Mouse (Mus musculus): Measurements from ENCODE around the gene Cdh18.
A peak's percentile ranks its signal among the peaks of the same experiment; 100 is the strongest.
"Not testable (repeated sequence)": the region's sequence is repeated elsewhere in the genome, so short reads cannot be mapped to it uniquely, and the experiment has no call there.

The Cdh18 gene

DNA sequence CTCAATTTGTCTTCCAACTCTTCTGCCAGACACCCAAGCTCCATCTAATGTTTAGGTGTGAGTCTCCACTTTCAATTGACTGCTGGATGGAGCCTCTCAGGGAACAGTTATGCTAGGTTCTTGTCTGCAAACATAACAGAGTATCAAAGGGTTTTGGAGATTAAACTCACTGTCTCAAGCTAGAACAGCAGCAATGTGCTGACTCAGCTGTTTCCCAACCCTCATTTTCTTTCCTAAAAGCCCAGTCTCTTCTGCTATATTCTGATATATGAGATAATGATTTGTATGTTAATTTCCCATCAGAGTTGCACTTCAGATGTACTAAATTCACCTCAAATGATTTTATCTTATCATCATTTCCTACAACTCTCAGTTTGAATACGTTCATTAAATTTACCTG lies 398.4 kb downstream of the Cdh18 start:
- DNase-seq (ENCODE audit: low read depth, low spot score): no peak

DNA sequence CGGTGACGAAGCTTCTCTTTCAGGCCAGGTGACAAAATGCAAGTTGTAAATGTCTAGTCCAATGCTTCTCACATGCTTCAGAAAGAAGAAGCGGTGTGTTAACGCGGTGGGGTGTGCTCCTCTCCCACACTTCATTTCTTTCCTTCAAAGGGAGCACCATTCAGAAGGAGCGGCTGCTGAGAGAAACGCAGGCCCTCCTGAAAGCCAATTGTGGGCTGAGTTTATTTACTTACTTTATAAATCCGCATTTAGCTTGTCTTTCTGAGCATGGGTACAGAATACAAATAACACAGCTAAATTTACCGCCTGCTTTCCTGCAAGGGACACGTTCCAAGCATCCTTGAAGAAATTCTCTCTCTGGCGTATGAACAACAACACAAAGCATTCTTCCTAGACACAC lies 420.6 kb downstream of the Cdh18 start:
- DNase-seq (ENCODE audit: low read depth, low spot score): no peak

DNA sequence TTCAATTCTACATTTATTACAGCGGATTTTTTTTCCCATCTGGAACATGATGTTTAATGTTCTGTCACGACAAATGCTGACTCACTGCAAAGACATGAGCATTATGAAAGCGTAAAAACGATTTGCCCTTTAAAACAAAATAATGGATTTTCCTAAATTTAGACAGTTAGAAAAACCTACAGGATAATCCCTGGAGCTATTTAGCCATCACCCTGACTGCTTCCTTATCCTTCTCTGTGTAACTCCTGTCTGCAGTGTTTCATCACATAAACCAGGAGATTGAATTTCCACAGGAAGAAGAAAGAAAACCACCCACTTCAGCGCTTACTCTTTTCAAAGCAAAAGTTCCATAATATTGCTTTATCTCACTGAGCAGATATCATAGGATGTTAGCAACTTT lies 431.3 kb downstream of the Cdh18 start:
- peak; percentile 82 for DNase-seq (ENCODE audit: low read depth, low spot score)

DNA sequence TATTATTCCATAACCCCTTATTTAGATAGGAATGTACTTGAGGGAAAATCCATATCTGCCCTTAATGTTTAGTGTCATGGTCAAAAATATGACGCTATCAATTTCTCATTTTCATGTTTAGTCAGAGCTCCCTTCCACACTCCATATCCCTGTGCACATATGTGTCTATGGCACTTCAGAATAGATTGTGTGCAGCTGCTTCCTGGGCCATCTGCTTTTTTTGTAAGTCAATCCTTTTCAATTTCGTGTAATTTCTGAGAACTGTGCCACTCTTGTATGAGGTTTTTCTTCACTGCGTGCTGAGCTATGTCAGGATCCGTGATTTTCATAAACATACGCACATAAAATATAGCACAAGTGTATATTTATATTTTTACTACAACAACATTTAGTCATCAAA lies 435.8 kb downstream of the Cdh18 start:
- no peak for DNase-seq (ENCODE audit: low read depth, low spot score)

DNA sequence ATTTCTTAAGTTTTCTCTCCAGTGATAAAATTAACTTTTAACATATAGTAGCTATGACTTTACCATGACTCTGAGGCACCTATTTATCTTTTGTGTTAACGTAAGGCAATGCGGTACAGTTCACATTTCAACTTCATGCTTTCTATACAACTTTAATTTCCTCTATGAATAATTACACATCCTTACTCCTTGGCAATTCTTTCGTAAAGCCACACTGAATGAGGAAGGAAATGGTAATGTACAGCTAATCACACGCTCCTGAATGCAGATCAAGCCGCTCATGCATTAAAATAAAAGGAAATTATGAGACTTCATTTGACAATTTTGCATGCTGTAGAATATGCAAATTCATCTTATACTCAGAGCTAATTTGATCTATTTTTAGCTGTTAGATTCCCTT lies 467.9 kb downstream of the Cdh18 start:
- no peak for DNase-seq (ENCODE audit: low read depth, low spot score)

DNA sequence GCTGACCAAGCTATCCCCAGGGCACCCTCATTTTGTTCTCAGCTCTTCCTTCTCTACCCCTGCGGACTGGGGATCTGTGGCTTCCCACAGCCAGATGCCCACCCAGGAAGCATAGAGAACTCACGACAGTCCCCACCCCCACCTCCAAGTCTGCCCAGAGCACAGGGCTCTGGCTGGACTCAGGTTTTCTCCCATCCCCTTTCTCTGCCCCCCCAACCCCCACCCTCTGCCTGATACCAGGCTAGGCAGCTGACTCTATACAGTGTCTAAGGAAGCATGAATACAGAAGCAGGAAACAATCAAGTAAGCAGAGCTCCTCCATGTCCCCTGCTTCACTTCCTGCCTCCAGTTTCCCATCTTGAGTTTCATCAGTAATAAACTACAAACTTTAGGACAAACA lies 472.3 kb downstream of the Cdh18 start:
- DNase-seq (ENCODE audit: low read depth, low spot score): no peak

DNA sequence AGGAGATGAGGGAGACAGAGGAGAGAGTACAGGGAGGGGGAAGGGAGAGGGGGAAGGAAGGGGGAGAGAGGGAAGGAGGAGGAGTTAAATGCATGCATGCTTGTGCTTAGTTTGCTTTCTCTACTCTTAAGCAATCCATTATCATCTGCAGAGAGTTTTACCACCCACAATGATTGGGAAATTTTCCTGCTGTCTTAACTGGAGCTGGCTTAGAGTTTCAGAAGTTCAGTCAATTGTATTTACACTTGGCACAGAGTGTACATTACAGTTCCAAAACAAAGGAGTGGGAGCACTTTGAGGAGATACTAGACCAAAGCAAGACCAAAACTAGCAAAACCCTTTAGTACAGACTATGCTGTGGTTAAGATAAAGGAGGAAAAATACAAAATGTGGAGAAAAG lies 473.8 kb downstream of the Cdh18 start:
- DNase-seq (ENCODE audit: low read depth, low spot score): no peak

DNA sequence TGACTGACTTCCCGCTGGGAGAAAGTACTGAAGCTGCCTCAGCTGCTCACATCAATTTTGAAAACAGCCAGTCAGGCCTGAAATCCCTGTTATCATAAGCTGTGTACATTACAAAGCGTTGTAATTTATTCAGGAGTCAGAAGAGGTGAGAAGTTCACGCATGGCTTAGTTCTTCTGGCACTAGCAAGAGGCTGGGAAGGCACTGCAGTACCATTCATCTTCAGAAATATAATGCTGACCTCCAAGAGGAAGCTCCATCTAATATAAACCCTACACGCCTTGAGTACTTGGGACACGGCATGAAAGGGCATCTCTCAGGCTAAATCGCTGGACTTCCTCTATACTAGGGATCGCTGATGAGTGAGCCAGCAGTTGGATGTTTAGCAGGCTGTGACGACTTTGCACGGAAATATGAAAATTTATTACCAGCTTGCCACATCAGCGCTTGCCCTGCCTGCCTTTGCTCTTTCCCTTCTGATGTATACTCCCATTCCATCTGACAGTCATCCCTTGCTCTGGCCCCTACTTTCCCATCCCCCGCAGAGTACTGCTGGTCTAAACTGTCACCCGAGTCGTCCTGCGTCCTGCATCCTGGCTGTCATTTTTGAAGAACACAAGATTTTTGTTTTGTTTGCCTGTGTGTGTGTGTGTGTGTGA lies 486.9 kb downstream of the Cdh18 start:
- DNase-seq (ENCODE audit: low read depth, low spot score): peak; percentile 49

DNA sequence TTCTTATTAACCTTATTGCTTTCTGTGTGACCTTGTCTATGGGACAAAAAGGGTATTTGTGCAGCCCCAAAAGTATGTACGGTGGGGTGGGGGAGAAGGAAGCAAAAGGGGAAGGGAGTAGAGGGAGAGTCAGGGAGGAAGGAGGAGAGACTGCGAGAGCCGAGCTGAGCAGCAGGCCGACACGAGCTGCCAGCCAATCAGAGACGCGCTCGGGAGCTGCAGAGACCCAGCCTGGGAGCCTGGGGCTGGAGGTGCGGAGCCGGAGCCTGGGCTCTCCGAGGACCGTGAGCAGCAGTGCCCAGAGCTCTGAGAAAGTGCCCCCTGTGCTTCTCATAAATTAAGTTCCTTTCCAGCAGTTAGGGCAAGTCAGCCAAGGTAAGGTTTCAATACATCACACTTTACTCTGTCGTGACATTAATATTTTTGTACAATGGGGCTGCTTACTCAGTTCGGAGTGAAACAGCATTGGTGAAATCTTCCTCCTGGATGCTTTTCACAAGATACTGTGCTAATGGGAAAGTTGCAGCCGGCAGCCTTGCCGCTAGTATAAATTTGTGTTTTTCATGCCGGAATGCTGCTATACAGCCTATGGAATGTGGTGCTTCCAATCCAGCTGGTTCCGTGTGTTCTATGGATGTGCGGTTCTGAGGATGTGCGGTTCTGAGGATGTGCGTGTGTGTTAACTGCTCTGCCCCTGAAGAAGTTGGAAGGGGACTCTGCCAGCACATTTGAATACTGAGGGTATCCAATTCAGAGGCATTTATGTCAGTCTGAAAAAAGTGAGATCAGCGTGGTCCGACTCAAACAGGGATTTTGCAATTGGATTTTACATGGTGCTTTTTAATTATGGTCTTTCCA lies 487.6 kb downstream of the Cdh18 start:
- DNase-seq (ENCODE audit: low read depth, low spot score): peak; percentile 71

DNA sequence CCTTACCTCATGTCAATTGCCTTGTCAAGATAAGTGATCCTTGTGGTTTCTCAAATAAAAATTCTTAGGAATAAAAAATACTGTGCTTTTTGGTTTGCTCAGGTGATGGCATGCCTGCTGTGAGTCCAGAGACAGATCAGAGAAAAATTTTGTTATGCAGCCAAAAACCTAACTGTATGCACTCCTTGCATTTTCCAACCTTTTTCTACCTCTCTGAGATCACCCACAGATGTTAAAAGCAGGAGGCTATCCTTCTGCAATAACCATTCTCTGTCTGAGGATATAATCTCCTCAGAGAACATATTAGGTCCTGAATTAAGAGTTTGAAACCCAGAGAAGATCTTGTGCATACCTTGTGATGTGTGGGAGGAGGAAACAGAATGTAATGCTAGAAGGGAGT lies 488.7 kb downstream of the Cdh18 start:
- DNase-seq (ENCODE audit: low read depth, low spot score): no peak

DNA sequence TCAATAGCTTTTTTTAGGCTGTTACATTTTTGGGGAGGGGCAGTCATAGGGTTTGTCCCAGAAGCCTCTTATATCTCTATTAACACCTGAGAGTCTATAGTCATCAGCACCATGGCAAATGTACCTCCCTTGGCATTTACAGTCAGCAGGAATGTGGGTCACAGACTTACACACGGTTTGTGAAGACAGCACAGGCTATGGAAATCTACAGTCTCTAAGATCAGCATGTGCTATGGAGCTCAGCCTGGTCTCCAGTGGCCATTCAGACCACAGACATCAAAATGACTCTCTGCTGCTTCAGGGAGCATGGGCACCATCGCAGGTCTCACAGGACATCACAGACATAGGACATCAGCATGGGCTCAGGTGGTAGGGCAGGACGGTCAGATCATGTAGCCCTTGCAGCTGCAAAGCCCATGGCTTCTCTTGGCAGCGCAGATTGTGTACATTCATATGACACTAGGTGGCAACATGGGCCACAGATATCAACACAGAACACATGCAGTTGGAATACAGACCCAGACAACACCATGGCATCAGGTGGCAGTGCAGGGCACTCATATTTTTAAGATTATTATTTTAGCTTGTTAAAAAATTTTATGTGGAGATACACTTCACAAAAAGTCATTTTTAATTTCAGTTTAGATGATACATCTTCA lies 497.4 kb downstream of the Cdh18 start:
- DNase-seq (ENCODE audit: low read depth, low spot score): peak; percentile 67

DNA sequence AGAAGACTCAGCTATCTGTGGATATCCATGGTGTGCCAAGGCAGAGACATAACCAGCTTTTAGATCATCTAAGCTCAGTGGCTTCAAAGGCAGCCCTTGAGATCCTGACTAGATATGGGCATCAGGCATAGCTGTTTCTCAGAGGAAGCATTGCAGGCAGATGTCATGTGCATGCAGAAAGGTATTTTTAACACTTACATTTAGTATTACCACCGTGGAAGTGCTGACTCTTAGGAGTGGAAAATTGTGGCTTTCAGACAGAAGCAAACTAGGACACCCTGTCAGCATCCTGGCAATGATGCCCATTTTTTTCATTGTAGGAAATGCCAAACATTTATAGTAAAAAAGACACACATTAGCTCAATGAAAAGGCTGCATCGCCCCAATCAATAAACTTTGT lies 503.2 kb downstream of the Cdh18 start:
- DNase-seq (ENCODE audit: low read depth, low spot score): no peak

DNA sequence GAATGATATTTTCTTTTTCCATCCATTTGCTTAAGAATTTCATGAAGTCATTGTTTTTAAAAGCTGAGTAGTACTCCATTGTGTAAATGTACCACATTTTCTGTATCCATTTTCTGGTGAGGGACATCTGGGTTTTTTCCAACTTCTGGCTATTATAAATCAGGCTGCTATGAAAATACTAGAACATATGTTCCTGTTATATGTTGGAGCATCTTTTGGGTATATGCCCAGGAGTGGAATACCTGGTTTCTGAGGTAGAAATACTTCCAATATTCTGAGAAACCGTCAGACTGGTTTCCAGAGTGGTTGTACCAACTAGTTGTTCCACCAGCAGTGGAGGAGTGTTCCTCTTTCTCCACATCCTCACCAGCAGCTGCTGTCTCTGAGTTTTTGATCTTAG lies 536.5 kb downstream of the Cdh18 start:
- not testable (repeated sequence) for DNase-seq (ENCODE audit: low read depth, low spot score)

DNA sequence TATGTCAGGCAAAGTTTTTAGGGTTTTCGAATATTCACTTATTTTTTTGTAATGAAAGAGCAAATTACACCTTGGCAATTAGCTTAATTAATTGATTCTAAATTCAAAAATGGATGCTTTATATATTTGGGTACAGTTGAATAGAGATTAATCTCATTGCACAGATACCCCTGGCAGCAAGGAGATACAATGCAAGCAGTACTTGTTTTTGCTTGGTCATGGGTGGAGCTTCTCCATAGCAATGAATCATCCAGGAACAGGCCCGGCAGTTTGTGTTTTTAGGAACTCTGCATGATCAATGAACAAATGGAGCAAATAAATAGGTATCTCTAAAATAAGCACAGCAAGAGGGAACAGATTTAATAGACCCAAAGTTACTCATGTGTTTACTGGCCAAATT lies 538.7 kb downstream of the Cdh18 start:
- DNase-seq (ENCODE audit: low read depth, low spot score): no peak

DNA sequence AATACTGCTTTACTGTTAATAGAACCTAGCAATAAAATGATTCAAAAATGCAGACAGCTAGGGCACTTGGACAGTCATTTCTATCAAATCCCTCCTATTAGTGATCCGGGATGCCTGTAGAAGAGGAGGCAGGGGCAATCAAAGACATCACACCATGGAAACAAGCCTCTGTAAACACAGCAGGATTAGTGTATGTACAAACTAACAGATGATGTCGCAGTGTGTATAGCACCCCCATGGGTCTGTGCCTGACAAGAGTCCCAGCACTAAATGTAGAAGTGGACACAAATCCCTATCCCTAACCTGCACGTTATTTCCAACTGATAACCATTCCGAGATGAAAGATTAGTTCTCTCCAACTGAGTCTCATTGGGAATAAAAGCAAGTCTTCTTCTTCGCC lies 547.8 kb downstream of the Cdh18 start:
- DNase-seq (ENCODE audit: low read depth, low spot score): no peak

DNA sequence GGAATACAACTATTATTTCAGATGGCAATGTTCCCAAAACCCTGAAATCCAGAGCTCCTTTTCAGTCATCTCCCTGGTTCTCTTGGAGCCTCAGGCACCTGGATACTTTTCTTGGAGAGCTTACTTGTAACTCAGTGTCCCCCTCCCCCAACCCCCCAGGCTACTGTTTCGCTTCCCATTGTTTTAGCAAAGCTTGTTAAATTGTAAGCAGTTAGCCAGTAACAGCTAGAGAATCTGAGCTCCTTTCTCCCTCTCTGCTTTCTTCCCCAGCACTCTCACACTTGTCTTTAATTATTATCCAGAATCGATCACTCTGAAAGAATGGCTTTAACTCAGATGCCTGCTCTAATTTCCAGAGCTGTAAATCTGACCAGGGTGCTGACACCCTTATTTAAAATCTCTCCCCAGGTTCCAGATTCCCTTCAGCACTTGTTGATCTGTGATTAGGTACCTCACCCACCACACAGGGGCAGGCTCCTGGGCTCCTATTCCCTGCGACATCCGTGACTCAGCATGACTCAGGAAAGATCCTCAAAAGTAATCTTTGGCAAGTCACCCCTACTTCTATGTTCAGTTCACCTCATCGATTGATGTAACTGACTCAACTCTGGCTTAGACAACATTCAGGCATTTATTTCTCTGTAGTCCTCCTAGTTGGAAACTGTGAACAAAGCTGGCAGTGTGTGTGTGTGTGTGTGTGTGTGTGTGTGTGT lies 556.0 kb downstream of the Cdh18 start:
- DNase-seq (ENCODE audit: low read depth, low spot score): peak; percentile 73

DNA sequence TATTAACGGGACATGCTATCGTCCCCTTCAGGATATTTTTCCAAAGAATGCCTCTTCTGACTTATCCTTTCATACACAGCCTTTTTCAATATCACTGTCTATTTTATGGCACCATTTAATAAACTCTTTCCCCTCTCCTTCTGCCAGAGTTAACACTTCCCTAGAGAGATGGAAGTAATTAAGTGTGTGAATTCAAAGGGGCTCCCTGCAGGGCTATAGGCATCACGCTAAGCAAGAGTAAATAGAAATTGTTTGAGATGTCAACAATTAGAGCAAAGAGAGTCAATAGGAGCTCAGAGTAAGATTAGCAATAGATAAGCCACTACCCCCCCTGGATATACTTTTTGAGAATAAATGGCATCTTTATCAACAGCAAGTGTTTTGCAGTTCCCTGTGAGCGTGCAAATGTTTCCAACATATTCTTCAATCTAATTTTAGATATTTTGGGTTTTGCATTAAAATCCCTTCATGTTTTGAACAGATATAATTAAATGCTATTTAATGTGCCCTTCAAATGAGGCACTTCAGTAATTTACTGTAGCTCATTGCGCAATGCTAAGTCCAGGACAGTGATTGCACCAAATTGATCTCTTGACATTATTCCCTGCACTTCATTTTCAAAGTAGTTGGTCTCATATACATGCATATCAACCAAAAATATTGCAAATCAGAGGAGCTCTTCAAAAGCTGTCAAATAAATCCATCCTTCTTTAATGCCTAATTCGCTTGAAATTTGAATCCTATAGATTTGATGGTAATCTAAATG lies 586.3 kb downstream of the Cdh18 start:
- no peak for DNase-seq (ENCODE audit: low read depth, low spot score)

DNA sequence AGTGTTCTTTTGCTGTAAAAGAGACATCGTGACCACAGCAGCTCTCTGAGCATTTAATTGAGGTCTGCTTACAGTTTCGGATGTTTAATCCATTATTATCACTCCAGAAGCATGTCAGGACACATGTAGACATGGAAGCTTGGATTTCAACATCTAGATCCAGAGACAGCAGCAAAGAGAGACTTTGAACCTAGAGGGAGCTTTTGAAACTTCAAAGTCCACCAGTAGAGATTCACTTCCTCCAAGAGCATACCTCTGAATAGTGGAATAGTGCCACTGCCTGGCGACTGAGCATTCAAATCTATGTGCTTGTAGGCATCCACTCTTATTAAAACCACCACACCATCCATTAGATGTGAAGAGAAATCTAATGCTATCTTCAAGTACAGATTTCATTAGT lies 588.1 kb downstream of the Cdh18 start:
- DNase-seq (ENCODE audit: low read depth, low spot score): no peak

DNA sequence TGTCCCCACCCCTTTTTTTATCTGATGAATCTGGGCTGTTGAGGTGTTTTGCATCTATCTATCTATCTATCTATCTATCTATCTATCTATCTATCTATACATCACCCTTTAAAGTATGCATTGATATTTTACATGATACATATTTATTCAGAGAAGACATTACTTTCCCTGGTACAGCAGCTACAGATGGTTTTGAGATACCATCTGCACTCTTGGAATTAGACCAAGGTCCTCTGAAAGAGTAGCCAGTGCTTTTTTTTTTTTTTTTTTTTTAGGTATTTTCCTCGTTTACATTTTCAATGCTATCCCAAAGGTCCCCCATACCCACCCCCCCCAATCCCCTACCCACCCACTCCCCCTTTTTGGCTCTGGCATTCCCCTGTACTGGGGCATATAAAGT lies 594.1 kb downstream of the Cdh18 start:
- not testable (repeated sequence) for DNase-seq (ENCODE audit: low read depth, low spot score)

DNA sequence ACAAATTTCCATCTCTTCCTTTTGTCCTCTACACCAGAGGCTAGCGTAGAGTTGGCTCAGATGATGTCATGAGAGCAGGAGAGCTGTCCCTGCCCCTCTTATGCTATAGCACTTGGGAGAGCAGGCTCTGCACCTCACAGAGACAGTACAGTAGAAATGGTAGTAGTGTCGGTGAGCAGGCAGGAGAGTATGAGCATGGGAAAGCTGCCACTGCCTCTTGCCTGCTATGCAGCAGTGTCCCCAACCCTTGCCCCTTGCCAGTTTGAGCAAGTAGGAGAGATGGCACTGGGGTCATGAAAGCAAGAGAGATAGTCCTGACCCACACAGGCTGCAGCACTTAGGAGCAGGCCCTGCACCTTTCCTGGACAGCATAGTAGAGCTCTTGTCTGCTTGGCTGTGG lies 607.1 kb downstream of the Cdh18 start:
- DNase-seq (ENCODE audit: low read depth, low spot score): no peak

DNA sequence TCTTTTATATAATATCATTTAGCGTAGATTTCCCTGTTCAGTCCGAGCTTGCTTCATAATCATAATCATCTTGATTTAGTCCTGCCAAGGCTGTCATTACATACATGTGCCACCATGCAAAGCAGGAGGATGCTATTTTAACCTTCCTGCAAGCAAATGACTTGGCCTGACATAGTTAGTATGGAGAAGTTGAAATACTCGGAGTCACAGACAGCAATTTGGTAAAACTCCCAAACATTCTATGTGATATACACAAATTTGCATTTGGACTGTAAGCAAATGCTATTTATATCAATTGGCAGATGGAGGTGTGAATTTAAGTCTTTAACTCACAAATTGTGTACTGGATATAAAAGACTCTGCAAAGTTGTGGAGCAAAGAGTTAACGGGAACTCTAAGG lies 616.0 kb downstream of the Cdh18 start:
- no peak for DNase-seq (ENCODE audit: low read depth, low spot score)
